Mouse (Mus musculus) urinary bladder, postnatal 25 days (tissue): ENCODE data around the gene Bet1l.
A peak's percentile ranks its signal among the peaks of the same experiment; 100 is the strongest.

Source experiments
- DNase-seq: peaks from one replicate; pipeline ENCODE4 v3.0.0; 2022; ENCODE audit warnings: low spot score

Gene Bet1l

DNA sequence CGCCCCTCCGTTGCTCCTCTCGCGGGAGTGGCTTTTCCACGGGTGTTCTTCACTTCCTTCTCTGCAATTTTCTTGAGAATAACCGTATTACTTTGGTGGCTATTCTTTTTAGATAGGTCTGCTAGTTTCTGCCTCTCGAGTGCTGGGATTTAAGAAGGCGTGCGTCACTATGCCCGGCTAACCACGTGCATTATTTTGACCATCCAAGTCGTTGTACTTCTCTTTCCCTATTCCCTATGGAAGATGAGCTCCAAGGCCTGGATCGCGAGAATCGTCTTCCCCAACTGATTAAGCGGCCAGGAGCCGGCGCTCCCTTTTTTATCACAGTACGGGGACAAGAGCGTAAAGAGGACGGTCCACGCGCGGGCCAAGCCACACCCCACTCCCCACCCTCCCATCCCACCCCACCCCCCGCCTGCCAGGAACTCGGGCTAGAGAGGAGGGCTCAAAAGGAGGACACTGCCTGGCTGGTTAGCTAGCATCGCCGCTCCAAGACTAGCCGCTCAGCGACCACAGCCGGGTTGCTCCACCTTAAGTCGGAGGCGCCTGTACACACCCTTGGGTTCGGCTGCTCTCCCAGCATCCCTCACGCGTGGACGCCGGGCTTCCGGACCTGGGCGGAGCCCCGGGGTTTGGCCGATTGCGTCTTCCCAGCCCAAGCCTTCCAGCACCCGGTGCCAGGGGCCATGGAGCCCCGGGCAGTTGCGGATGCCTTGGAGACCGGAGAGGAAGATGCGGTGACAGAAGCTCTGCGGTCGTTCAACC lies 410 bp downstream of the Bet1l start, which contains the start of gene Ric8a:
Ric8a (plus strand) TSS at position 173 of the 765 bp plus-strand sequence.
- DNase-seq = peak; percentile 87

DNA sequence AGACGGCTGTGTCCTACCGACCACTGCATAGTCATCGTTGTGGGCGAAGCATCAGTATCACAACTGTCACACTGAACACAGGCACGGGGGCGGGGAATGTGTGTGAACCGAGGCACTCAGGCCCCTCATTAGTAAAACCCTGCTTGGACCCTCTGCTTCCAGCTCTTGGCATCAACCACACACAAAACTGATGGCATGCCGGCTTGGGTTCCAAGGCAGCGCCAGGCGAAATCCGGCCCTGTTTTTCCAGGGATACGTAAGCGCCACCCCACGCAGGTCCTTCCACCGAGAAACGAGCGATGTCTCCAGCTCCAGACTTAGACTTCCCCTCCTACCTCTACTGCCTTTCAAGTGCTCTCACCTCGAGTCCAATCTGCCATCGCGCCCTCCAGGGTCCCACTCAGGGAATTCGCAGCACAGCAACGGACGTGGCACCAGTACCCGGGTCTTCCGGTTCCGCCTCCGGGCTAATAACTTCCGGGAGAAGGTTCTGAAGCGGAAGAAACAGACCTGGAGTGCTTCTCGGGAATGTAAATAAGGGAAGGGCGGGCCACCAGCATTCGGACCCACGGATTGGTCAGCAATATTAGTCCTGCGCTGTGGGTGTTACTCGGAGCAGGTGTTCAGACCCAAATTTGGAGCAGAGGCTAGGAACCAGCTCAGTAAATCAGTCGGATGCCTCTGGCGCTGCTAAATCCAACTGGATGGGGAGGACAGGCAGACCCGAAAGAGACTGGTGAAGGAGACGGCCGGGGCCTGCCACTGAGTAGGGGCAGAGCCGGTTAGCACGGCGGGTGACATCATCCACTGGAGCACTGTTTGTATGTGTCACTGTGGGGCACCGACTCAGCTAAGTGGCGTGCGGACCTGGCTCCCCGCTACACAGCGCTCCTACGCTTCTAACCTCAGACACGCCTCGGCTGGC lies 1.3 kb downstream of the Bet1l start, which contains the start of gene Gm45785:
Gm45785 (minus strand) TSS at position 472 of the 925 bp plus-strand sequence.
- DNase-seq = peak; percentile 68

DNA sequence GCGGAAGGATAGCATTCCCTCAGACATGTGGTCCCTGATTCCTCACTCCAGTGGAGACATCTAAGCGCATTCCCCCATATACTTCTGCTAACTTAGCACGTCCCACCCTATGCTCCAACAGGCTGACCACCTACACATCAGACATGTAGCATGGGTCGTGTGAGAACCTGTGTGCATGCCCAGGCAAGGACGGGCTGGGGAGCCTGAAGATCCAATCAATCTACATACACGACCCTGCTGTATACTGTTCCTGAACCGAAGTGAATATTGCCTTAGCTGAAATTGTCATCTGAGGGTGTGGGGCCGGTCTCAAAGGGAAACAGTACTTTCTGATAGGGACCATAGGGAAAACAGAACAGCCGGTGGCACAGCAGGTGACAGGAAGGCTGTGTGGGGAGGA lies 2.2 kb downstream of the Bet1l start:
- DNase-seq = no peak

DNA sequence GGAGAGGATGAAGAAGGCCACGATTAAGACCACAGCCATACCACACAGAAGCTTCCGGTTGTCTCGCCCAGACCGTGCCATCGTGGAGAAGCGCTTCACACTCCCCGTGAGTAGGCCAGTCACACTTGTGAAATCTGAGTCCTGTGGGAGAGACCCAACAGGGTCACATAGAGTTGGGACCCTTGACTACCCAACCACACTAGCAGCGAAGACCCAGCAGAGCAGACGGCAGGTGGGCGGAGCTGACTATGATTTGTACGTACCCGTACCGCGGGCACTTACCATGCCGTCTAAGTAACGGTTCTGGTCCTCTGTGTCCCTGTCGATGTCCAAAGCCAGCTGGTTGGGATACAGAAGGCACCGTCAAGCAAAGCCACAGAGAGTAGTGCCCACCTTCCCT lies 2.9 kb downstream of the Bet1l start:
- no peak for DNase-seq

DNA sequence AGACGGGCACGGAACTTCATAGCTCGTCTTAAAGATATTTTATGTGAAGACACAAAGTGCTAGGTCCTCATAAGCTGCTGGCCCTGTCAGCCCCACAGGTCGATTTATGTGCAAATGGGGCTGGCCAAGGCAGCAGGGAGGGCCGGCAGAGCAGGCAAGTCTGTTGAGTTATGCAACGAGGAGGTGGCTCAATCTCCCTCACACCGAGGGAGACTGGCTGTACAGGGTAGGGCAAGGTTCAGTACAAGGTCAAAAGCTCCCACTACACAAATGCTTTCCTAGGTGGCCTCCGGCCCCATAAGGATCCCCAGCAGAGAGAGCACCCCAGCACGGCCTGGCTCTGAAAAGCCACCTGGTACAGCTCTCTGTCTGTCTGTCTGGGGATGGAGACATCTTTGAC lies 4.0 kb downstream of the Bet1l start:
- DNase-seq = no peak

DNA sequence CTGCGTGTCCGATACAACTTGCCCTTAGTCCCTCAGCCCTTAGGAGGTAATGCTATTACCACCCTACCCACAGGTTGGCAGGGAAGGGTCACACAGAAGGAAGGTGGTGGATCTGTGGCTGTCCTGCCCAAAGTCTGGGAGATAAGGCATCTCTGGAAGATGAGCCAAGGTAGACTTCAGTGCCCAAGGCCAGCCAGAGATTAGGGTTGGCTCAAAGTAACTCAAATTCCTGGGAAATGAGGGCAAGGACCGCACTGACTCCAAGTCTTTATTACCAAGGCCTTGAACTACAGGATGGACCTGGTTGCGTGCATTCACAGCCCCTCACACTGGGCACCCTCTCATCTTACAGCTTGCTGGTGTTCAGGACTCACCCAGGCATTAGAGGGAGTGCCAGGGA lies 5.5 kb downstream of the Bet1l start:
- DNase-seq = no peak

DNA sequence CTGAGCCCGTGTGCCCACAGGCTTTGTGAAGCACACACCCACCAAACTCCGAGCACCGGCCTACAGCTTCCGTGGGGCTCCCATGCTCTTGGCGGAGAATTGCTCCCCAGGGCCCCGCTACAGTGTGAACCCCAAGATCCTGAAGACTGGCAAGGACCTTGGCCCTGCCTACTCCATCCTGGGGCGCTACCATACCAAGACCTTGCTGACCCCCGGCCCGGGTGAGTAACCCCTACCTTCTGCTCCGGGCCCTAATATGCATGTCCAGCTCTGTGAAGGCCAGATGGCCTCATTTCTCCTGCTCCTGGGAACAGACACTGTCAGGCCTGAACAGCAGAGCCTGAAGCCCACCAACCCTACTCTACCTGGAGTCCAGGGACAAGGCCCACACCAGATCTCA lies 8.8 kb downstream of the Bet1l start:
- no peak for DNase-seq

DNA sequence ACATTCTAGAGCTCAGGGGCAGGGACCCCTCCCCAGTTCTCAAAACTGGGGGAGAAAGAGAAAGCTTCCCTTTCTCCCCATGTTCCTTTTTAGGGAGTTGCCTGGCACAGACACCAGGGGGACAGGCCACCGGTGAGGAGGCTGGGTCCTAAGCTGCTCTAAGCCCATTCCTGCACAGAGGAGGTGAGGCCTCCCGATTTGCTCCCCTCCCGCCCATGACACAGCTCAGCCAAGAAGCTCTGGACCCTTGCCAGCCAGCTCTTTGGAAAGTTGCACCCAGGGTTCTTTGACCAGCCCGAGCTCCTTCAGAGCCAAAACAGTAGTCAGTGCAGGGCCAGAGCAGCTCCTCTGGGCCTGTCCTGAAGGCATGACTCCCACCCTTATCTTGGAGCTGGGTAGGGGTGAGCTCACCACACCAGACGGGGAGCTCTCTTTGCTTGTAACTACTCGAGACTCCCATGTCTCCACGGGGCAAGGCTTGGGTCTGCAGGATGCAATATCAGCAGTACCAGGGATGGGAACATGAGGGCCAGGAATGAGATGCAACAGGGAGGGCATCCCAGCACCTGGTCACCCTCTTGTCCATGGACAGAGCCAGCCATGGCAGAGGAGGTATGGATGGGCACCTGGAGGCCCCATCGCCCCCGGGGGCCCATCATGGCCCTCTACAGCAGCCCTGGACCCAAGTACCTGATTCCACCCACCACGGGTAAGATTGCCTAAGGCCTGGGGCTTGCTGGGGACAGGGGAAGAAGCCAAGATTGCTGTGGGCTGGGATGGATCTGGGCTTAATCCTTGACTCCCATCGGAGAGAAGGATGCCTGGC lies 9.4 kb downstream of the Bet1l start, which contains the start of gene Odf3:
Odf3 (plus strand) TSS at position 51 of the 826 bp plus-strand sequence.
- no peak for DNase-seq

DNA sequence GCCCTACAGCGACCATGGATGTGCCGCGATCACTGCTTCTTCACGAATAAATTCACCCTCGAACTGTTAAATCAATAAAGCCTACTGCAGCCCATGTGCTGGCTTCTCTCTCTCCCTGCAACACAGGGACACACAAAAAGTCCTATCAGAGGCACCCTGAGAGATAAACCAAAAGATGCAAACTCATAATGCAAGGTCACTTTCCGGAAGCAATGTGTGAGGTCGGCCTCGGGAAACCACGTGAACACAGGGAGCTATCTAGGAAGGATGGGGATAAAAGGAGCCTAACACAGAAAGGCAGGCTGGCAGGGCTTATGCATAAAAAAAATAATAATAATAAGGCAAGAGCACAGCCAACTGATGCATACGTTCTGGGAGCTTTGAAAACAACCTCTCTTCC lies 10.7 kb downstream of the Bet1l start:
- no peak for DNase-seq

DNA sequence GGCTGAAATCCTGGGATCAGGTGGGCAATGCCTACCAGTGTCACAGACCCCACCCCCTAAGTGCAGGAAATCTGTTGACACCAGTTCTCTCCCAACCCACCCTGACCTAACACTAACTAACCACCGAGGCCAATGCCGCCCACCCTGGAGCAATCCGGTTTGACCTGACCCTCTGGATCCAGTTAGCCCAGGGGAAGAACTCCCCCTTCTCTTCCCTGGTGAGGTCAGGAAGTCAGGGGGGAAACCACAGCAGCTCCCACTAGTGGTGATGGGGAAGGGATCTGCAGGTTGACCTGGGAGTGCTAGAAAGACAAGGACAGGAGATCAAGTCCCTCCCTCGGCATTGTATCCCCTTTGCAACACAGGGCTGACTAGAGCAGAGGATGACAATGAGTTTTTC lies 11.7 kb downstream of the Bet1l start:
- no peak for DNase-seq

DNA sequence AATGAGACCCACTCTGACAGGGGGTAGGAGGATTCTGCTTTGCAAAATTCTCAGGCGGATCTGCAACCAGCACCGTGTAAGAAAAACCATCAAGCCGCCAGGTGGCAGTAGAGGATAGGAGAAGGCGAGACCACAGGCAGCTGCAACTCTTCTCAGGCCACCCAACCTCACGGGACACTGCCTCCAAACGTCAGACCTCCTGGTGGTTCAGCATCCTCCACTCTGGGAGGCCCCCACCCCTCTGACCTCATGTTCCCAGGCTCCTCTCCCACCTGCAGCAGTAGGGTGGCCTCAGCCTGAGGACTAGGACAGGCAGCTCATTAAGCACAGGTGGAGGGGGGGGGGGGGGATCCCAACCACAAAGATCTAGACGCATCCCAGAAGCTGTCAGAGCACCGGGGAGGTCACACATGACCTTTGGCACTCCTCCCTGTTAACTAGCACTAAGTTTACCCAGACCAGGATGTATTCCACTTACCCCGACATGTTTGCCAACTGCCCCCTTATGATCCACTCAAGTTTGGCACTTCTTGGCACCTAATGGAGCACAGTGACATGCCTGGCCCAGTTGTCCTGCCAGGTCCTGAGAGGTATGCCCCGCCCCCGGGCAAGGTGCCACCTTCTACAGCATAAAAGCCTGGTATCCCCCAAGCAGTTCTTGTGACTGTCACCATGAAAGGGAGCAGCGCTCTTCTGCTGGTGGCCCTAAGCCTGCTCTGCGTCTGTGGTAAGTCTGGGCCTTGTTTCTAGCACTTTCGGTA lies 12.3 kb downstream of the Bet1l start, which contains the start of gene Scgb1c1:
Scgb1c1 (plus strand) TSS at position 643 of the 761 bp plus-strand sequence.
- peak; percentile 95 for DNase-seq

DNA sequence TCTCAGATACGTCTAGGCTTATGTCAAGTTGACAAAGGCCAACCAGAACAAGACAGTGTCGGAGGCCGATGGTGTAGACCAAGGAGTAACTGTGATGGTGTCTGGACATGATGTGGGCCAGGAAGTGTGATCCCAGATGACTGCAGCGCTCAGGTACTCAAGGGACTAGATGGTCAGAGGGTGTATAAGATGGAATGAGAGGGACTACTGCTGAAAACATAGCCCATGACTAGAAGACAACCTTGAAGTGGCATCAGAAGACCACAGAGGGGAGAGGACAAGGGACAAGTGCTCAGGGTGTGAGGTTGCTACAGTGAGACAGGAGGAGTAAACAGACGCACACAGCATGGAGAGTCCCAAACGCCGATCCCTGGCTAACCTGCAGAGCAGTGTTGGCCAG lies 13.6 kb downstream of the Bet1l start:
- DNase-seq = no peak

DNA sequence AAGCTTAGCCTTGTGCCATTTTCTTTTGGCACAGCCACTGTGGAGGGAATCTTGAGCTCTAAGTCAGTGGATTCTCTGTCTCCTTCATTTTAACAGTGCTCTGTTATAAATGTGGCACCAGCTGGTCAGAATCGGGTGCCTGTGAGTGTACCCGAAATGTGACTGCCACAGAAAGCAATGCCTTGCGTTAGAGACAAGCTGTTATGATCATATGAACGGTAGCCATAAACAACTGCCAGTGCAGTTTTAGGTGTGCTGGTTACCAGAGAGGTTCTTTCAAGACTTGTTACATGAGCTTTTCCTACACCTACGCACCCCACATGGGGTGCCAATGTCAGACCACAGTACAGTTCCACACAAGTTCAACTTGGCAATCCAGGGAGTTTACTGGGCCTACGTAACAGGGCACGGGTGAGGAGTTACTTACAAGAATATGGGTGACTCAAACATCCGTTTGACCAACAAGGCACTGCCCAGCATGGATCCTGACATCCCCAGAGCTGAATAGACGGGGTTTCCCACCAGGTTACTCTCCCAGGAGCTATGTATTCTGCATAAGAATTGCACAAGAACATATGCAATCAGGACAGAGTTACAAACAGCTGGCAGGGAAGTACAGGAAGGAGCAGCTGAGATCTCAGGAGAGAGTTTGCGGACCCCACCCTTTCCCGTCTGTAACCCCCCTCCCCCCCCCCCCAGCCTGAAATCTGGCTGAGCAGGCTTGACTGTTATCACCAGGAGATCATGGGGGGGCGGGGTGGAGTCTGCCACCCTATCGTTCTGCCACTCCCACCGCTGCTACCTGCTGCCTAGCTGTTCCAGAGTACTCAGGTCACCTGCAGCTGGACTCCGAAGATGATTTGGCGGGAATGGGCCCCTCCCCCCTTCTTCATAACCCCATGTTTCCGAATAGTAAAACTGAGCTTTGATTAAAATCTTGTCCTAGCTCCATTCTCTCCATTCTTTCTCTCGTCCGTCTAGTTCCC lies 16.3 kb downstream of the Bet1l start:
- no peak for DNase-seq

DNA sequence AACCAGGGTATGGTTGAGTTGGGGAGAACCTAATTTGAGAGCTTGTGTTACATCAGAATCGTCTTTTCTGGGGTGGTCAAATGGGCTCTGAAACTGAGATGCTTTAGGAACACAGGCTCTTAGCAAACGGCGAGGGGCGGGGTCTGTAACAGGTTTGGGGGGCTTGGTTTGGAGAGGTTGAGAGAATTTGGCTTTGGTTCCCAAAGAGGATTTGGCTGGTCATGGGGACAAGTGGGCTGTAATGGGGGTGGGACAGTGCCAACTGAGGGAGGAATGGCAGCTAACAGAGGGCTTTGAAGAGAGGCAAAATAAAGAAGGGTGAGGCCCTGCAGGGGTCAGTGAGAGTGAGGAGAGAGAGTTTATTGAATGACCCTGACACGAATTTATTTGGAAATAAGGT lies 17.8 kb downstream of the Bet1l start:
- no peak for DNase-seq

DNA sequence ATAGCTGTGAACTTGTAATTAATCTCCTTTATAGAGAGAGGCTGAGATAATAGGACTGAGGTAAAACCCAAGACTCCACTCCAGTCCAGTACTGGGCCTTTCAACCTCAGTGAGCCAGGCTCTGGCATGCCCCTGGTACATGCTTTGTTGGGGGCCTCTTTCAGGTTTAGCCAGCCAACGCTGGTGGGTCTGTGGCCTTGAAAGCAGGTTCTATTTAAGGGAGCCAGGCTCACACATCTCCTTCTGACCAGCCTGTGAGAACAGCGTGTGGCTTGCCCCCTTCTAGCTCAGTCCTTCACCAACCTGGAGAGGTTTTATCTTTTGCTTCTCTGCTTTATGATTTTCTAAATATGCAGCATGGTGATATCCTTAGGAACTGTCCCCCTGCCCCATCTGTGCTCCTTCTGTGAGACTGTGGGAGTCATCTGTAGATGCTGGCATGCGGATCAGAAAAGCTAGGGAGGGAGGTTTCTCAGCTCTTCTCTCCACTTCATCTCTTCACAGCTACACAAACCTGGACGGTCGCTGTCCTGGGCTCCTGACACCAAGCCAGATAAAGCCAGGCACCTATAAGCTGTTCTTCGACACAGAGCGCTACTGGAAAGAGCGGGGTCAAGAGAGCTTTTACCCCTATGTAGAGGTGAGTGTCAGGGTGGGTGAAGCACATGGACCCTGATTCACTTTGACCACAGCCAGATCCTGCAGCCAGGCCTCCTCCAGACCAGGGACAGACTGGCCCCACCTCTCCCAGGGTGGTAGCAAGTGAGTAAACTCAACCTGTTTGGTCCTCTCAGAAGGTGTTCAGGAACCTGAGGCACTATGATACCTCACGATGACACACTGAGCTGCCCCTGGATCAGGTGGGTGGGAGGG lies 20.9 kb downstream of the Bet1l start:
- DNase-seq = no peak

DNA sequence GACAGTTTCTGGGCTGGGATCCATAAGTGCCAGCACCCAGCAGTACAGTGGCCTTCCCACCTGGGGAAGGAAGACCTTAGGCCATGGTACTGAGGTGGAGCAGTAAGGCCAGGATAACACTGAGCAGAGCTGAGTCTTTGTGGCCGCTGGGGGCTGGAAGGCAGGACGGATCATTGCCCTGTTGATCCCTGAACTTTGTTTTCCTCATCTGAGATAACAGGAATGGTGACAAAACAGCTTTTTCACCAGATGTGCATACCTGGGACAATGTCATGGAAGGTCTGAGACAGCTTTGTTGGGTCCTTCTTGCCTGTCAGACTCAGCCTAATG lies 21.7 kb downstream of the Bet1l start:
- DNase-seq = no peak

DNA sequence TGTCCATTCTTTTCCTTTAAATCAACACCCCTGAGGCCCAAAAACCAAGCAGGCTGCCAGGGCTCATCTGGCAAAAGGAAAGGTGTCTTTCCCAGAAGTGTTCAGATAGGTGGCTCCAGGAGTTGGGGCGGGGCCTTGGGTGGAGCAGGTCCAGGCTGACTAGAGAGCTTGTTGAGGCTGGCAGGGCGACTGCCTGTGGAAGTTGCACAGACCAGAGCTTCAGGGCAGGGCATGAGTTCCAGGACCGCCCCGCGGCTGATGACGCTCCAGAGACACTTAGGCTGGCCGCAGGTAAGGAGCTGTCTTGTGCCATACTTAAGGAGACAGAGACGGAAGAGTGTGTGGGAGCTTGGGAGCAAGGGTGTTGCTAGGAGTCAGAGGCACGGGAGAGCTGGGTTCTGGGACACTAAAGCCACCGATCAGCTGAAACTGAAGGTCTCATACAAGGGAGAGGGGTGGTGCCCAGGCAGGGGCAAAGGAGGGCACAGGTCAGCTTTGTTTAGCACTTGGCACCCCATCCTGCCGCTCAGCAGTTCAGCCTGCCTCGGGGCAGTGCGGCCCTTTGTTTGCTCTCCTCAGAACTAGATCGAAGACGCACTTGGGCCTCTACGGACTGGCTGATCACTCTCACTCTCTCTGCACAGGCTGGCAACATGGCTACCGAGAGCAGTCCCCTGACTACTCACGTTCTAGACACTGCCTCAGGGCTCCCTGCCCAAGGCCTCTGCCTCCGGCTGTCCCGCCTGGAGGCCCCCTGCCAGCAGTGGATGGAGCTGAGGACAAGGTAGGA lies 22.2 kb downstream of the Bet1l start, which contains the start of gene Urah:
Urah (plus strand) TSS at position 51 of the 790 bp plus-strand sequence.
- DNase-seq = peak; percentile 44

DNA sequence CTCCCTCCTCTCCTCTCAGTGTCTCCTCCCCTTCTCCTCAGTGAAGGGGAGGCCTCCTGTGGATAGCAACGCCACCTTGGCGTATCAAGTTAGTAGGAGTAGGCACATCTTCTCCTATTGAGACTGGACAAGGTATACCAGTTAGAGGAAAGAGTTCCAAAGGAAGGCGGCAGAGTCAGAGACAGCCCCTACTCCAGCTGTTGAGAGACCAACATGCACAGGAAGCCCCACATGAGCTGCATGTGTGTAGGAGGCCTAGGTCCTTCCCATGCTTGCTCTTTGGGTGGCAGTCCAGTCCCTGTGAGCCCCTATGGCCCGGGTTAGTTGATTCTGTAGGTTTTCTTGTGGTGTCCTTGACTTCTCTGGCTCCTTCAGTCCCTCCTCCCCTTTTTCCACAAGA lies 24.0 kb downstream of the Bet1l start:
- DNase-seq = peak; percentile 2
